Mouse (Mus musculus): ENCODE data around the gene Lifr.

DNA sequence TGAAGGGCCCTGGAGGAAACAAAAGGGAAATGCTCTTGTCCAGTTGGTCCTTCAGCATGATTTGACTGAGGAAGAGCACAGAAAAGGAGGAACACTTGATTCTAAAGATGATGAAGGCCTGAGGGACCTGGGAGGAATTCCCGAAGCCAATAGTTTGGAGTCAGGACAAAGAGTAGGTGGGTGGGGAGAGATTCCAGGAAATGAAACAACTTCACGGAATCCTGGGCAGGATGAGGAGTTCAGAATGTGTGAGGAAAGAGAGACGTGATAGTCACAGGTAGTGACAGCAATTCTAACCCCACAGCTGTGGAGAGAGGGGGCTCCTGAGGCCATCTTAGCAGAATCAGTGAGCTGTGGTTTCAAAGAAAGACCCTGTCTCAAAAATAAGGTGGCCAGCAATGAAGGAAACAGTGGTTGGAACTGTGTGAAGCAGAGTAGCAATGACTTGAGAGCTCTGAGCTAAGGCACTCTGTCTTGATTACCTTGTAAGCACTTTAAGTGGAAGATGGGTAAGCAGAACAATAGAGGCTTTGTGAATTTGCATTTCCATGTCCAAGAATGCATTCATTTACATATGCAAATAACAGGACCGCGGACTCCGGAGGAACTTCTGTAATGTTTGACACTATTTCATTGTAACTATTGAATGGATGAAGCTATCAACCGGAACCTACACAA lies 25.1 kb downstream of the Lifr start:
- TF ChIP-seq POLR2A (IDR thresholded peaks at IDR 0.05; ENCODE audit: extremely low read depth, insufficient read depth, low read length), result no peak
- no peak for TF ChIP-seq CTCF (IDR thresholded peaks at IDR 0.05; ENCODE audit: low read depth, low read length)
